Mouse (Mus musculus) lung, postnatal 36 days (tissue): ENCODE measurements at regions not wholly inside any gene's neighbourhood (a gene's known extent, or its start where the extent isn't known, plus 50 kb on each side); places are given as distances from the start of the nearest gene placed in this dataset.
A peak's percentile ranks its signal among the peaks of the same experiment; 100 is the strongest.

Experiments used
- DNase-seq: peaks from one replicate; pipeline ENCODE4 v3.0.0; 2022; ENCODE audit warnings: mixed read lengths

- no peak for DNase-seq
Observed at GRCm38 (mm10) chr3:41359458-41359857, 196.1 kb upstream of the Jade1 start.

- no peak for DNase-seq
Observed at GRCm38 (mm10) chr3:41353021-41353420, 202.5 kb upstream of the Jade1 start.

- no peak for DNase-seq
Observed at GRCm38 (mm10) chr3:41351786-41352185, 203.7 kb upstream of the Jade1 start.

- no peak for DNase-seq
Observed at GRCm38 (mm10) chr3:41351091-41351685, 204.3 kb upstream of the Jade1 start.

GRCm38 (mm10) chr3:41350331-41350730 lies 205.2 kb upstream of the Jade1 start:
- DNase-seq, result no peak

- DNase-seq, result peak; percentile 82
Observed at GRCm38 (mm10) chr3:41348795-41349194, 206.7 kb upstream of the Jade1 start.

- DNase-seq, result no peak
Observed at GRCm38 (mm10) chr3:41346863-41347262, 208.7 kb upstream of the Jade1 start.

- DNase-seq, result no peak
Observed at GRCm38 (mm10) chr3:41343431-41343830, 212.1 kb upstream of the Jade1 start.

- DNase-seq, result no peak
Observed at GRCm38 (mm10) chr3:41332481-41332880, 223.1 kb upstream of the Jade1 start.

GRCm38 (mm10) chr3:41330356-41330755 lies 225.2 kb upstream of the Jade1 start:
- peak; percentile 21 for DNase-seq

GRCm38 (mm10) chr3:41328828-41329227 lies 226.7 kb upstream of the Jade1 start:
- DNase-seq, result no peak

- no peak for DNase-seq
Observed at GRCm38 (mm10) chr3:41326211-41327104, 229.1 kb upstream of the Jade1 start.

GRCm38 (mm10) chr3:41321808-41322207 lies 233.7 kb upstream of the Jade1 start:
- peak; percentile 23 for DNase-seq

- no peak for DNase-seq
Observed at GRCm38 (mm10) chr3:41319214-41319856, 236.2 kb upstream of the Jade1 start.

GRCm38 (mm10) chr3:41318232-41319131 lies 235.6 kb upstream of the Pgrmc2 start:
- no peak for DNase-seq

- DNase-seq, result no peak
Observed at GRCm38 (mm10) chr3:41317170-41317569, 234.3 kb upstream of the Pgrmc2 start.

- no peak for DNase-seq
Observed at GRCm38 (mm10) chr3:41312492-41312891, 229.6 kb upstream of the Pgrmc2 start.

GRCm38 (mm10) chr3:41307400-41308028 lies 224.7 kb upstream of the Pgrmc2 start:
- no peak for DNase-seq

GRCm38 (mm10) chr3:41302805-41303204 lies 220.0 kb upstream of the Pgrmc2 start:
- DNase-seq, result no peak

GRCm38 (mm10) chr3:41298776-41299175 lies 215.9 kb upstream of the Pgrmc2 start:
- no peak for DNase-seq

GRCm38 (mm10) chr3:41296152-41296809 lies 213.4 kb upstream of the Pgrmc2 start:
- no peak for DNase-seq

- peak; percentile 55 for DNase-seq
Observed at GRCm38 (mm10) chr3:41295150-41295549, 212.3 kb upstream of the Pgrmc2 start.
